Mouse (Mus musculus) cerebellum, postnatal 36 days (tissue): ENCODE results near the gene Rbfox2.

Experiments used
- DNase-seq, 2 experiments: peaks; one replicate each; pipeline ENCODE4 v3.0.0; 2021 to 2022; ENCODE audit warnings: mixed read lengths in 2 of 2

Rbfox2 gene

DNA sequence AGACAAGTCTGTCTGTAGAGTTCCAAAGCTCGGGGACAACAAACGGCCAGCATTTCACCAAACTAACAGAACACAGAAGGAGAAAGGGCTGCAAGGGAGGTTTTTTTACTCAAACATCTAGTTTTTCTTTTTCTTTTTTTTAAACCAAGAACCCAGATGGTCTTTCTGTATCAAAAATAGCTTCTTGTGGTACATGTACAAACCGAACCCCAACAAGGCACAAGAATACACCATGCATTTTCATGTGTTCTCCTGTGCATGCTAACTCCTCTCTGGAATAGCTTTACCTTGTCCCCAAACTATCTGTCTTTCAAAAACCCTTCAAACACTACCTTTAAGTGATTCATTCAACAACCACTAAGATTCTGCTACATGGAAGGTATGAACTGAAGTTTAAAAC lies 38.4 kb downstream of the Rbfox2 start:
- no peak for DNase-seq

DNA sequence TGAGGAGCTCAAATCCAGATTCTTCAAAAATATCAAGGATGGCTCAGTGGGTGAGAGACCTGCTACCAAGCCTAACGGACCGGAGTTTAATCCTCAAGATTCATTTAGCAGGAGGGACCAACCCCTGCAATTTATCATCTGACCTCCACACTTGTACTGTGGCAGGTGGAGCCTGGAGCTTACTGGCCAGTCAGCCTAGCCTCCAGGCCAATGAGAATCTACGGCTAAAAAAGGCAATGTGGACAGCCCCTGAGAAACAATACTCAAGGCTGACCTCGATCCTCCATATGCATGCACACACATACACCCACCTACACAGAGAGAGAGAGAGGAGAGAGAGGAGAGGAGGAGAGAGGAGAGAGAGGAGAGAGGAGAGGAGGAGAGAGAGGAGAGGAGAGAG lies 41.5 kb downstream of the Rbfox2 start:
- DNase-seq, result no peak

DNA sequence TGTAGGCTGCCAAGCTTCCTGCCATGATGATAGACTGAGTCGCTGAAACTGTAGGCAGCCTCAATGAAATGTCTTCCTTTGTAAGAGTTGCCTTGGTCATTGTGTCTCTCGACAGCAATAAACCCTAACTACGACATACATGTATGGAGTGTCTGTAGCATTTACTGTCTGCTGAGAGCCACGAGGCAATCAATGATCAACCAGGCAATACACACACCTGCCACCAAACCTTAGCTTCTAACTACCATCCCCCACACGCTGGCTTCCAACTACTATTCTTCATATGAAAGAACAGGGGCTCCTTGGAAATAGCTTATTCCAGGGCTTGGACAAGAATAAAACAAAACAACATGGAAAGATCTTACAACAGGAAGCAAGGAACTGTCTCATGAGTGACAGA lies 42.5 kb downstream of the Rbfox2 start:
- no peak for DNase-seq

DNA sequence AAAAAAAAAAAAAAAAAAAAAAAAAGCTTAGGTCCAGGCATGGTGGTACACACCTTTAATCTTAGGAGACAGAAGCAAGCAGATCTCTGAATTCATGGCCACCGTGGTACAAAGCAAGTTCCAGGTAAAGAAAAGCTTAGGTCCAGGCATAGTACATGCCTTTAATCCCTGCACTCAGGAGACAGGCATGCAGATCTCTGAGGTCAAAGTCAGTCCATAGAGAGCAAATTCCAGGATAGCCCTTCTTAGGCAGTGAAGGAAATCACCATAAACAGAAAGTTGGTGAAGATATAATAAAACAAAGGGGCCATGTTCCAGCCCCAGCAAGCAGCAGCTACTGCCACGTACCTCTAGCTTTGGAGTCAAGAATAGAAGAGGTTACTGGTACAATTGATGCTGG lies 44.0 kb downstream of the Rbfox2 start:
- DNase-seq, result no peak

DNA sequence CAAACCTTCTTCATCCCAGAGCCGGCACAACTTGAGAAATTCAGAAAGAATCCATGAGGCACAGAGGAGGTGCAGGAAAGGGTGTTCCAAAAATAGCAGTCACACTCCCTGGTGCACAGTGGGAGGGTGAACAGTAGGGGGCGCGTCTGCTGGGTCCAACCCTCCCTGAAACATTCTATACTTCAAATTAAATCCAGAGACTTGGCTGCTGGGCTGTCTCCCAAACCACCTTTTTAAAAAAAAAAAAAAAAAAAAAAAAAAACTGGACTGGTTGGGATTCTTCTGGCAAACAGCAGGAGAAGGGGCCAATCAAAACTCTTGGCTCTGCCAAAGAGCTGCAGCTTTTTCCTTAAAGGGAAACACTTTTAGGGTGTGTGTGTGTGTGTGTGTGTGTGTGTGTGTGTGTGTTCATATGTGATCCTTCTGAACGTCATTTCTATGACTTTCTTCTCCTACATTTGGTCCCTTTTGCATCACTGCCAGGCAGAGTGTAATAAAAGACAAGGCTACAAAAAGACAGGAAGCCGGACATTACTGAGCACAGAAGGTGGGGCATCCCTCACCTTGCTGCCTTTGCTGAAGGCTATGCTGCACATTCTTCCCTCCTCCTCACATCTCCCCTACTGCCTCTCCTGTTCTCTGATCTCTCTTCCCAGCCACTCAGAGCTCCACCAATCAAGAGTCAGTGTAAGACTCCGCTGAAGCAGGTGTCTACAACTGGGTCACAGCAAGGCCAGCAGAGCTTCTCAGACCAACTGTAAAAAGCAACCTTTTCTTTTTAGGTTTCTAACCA lies 49.2 kb downstream of the Rbfox2 start:
- peak; percentile 74 to 76 for DNase-seq

DNA sequence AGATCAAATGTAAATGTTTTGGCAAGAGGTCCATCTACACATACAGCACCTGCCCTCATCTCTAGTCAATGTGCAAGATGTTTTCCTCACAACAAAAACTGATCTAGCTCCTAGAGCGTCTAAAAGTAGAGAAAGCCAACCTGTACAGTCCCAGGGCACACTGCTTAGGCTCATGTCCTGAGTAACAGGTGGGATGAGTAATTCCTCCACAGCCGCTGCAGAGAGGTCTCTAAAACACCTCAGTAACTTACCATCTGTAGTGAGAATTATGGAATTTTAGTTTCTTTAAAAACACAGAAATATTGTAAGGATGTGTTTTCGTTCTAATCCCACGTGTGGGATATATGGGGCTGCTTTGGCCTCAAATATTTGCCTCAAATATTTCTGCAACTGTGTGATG lies 50.0 kb downstream of the Rbfox2 start:
- no peak for DNase-seq

DNA sequence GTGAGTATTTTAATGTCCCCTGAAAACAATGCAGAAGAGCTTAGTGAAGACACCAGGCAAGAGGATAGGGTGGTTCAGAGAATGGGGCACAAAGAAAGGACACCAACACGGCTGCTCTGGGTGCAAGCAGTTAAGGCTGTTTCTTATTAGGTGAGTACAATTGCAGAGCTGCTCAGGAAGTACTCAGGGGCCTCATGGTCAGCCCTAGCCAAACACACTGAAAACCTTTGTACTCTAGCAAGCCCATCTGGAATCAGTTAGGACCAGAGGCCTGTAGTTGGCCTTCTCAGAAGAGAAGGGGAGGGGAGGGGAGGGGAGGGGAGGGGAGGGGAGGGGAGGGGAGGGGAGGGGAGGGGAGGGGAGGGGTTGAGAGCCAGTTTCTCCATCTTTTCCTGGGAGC lies 52.2 kb downstream of the Rbfox2 start:
- DNase-seq, result no peak

DNA sequence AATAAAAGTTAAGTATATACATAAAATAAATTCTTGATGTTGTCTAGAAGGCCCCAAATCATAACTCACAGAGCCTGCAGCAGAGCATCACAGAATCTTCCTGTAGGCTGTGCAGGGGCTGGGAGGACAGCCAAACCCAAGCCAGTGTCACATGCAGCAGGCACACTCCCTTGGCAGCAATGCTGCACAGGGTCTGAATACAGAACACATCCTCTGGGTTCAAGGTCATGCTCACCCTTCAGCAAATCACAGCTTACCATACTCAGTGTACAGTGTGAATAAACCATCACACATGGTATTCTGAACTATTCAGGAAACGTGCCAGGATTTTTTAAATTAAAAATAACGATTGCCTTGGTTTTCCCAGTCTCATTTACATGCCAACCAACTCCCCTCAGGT lies 52.7 kb downstream of the Rbfox2 start:
- peak in 1 of 2 experiments; percentile 48 for DNase-seq

DNA sequence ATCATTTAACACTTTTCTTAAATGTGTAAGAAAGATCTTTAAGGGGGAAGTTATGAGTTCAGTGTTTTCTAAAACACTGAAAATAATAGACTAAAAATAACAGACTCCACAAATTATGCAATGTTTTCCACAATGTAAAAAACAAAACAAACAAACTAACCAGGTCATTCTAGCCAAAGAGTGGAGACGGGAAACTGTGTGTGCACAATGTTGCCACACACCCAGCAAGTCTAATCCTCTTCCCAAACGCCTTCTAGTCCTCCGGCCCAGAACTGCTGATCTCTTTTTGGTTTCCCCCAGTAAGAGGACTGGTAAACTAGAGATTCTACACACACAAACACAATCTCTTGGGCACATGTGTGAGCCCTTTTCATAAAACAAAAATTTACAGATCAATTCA lies 55.1 kb downstream of the Rbfox2 start:
- no peak for DNase-seq

DNA sequence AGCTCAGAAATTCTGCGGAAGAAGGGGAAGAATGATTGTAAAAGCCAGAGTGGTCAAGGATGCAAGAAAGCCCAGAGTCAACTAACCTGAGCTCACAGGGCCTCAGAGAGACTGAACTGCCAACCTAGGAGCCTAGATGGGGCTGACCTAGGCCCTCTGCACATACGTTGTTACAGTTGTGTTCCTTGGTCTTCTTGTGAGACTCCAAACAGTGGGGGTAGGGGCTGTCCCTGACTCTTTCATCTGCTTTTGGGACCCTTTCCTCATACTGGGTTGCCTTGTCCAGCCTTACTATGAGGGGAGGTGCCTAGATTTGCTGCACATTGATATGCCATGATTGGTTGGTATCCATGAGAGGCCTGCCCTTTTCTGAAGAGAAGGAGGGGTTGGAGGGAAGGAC lies 56.0 kb downstream of the Rbfox2 start:
- no peak for DNase-seq

DNA sequence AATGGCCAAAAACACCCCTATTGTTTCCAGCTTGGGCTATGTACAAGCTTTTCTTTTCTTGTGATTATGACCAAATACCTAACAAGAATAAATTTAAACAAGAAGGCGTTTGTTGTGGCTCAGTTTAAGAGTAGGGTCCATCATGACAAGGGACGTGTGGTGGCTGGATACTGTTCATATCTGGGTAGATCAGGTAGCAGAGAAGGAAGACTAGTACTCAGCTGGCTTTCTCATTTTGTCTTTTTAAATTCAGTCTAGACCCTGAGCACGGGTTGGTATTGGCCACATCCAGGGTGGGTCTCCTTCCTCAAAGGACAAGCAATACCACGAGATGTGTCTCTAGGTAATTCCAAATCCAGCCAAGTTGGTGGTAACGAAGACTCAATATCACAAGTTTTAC lies 57.4 kb downstream of the Rbfox2 start:
- no peak for DNase-seq

DNA sequence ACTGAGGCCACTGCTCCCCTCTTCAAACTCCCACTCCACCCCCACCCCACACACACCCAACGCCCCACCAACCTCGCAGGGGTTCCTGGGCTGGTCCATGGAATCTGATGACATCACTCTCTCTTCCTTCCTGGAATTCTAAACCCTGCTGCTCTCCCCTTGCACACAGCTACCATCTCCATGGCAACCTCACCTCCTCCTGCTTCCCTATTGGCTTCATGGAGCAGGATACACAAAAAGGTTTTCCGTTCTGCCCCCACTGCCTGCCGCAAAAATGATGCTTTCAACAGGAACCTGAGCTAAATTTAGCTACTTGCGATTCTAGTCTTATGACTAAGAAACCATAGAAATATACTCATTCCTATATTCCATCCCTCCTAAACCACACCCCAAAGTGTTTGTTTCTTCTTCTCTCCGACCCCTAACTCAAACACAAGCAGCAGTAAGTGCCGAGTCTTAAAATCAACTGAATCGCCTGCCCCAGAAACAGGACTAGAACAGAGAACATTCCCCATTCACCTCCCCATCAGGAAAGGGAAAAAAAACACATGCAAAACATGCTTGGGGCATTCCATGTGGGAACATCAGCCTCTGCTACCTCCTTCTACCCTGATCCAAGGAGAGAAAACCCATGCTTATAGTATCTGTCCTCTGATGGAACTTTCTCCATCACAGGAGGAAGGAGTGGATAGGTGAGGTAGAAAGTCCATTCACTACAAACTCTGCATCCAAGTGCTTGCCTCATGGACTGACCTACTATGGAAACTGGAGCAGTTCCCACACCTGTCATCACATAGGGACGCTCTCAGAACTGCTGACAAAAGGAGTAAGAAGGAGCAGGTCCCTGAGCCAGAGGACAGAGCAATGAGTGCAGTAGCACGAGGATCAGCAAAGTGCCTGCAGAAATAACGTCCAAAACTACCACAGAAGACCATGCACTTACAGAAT lies 61.1 kb downstream of the Rbfox2 start:
- peak; percentile 79 to 80 for DNase-seq

DNA sequence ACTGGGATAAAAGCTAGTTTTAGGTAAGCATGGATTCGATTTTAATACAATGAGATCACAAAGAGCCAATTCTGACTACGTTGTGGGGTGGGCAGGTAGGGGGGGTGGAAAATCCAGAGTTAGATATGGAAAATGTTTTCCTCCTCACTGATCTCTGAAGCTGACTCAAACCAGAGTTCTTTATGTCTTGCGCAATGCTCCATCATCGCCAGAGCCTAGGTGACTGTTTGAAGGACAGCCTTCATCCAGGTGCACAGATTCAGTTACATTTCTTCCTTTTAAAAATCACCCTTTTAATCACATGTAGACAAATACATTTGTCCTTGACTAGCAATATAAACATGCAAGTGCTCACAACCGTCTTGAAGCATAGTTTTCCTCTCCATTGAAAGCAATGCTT lies 62.2 kb downstream of the Rbfox2 start:
- DNase-seq, result peak in 1 of 2 experiments; percentile 41

DNA sequence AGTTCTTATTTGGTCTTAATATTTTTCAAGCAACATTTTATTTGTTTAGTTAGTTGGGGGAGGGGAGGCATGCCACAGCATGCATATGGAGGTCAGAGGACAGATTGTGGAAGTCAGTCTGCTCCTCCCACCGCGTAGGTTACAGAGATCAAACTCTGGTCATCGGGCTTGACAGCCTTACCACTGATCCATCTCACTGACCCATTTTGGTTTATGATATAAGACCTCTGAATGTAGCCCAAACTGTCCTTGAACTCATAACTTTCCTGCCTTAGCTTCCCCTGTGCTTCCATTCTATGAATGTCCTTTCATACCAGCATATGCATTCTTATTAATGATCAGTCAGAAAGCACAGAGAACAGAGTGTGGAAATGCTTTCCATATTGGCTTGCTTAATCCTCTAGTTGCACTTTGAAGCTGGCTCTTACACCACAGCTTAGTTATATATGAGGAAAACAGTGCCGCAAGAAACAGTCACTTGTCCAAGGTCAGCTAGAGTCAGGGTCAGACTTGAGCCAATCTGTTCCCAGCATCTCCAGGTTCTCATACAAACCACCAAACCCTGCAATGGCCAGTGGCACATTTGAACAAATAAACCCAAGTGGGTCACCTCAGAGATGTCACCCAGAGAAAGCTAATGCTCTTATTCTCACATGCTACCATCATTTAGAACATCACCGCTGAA lies 62.8 kb downstream of the Rbfox2 start:
- peak in 1 of 2 experiments; percentile 48 for DNase-seq

DNA sequence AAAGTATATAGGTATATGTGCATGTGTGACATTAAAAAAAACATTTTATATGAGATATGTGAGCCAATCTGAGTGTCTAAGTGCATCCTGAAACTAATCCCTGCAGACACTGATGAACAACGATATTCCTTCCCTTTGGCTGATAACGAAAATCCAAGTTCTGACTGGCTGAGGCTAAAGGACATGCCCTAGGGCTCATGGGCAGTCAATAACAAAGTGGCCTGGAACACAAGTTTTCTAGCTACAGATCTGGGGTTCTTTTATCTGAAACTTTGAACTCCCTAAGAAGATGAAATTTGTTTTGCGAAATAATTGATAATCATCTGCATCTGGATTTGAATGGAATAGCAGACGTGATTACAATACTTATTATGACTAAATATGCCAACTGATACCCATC lies 66.2 kb downstream of the Rbfox2 start:
- no peak for DNase-seq

DNA sequence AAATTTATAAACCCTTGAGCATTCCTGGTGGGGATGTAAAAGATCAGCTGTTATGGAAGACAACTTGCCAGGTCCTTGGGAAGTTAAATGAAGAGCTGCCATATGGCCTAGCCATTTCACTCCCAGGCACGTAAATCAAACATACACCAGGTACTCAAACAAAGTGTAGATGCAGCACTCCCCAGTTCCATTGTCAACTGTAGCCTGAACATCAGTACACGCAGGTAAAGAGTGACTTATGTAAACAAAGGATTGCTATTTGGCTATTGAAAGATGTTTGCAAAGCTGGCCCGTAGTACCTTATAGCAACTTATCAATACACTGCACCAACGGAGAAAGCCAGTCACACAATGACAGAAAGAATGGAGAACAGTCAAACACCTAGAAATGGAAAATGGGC lies 67.2 kb downstream of the Rbfox2 start:
- DNase-seq, result no peak

DNA sequence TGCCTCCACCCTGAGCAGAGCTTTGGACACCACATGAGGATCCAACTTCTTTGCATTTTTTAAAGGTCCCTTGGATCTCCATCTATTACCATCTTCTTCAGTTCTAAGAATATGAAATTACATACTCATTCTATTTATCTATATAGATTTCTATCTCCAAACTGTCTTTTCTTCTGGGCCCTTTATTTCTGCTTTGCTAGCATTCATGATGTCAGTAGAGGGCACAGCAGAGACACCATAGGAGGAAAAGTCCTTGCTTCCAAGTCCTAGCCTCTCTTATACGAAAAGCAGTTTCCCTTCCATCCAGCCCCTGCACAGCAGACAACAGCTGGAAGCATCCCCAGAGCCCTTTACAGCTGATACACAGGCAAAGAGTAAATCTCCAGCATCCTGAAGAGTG lies 69.1 kb downstream of the Rbfox2 start:
- no peak for DNase-seq

DNA sequence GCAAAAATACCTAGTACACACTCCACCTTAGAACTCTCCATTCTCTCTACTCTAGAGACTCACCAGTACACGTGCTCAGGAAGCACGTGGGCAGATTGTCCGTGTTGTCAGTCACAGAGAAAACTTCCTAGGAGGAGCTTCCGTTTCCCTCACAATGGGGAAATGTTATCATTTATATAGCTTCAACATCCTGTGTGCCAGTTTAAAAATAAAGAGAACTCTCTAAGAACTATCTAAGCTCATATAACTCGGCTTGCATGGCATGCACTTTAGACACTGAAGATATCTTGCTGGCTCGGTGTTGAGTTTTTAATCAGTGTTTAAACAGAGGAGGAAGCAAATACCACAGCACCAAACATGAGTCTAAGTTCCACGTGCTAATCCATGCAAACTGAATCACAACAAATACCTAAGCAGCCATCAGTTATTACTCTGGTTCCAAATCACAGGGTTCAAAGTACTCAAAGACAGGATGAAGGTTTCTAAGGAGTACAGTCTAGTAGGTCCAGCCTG lies 70.7 kb downstream of the Rbfox2 start:
- no peak for DNase-seq

DNA sequence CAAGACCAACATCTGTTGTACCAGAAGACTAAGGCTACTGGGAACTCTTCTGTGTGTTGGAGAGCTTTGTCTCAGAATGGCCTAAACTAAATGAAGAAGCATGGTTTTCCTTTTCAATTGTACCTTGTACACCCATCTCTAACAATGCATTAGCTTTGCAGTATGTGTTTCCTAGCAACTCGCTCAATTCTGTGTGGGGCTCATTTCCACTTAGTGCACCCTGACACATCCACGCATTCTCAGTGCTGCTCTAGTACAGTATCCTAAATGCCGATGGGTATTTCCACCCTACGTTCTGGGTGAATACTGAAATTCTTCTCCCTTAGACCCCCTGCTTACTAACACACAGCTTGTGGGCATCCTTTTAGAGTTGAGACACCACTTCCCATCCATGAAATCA lies 71.3 kb downstream of the Rbfox2 start:
- no peak for DNase-seq

DNA sequence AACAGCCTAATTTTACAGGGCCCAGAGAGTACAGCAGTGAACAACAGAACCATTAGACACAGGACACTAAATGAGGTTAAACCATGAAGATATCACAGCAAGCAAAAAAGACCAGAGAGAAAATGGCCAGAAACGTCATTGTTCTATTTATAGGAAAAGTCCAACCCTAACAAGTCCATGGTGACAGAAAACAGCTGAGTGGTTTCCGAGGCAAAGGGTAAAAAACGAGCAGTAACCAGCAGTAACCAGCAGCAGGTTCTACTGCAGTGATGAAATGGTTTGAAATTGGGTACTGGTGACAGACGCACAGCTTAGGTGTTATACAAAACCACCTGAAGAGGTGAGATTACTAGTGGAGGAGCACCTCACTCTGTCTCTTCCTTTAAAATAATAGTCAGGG lies 72.5 kb downstream of the Rbfox2 start:
- no peak for DNase-seq

DNA sequence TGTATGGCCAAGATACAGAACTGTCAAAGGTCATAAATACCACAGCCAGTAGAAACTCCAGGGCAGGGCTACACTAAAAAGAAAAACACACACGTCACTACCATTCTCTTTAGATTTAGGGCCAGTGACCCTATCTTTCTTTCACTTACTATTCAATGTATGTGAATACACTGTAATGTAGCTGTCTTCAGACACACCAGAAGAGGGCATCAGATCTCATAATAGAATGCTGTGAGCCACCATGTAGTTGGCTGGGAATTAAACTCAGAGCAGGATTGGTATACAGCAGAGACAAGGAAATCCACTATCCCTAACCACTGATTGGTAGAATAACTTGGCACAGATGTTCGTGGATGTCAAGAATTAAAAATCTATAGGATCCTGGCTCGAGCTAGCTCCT lies 76.7 kb downstream of the Rbfox2 start:
- no peak for DNase-seq

DNA sequence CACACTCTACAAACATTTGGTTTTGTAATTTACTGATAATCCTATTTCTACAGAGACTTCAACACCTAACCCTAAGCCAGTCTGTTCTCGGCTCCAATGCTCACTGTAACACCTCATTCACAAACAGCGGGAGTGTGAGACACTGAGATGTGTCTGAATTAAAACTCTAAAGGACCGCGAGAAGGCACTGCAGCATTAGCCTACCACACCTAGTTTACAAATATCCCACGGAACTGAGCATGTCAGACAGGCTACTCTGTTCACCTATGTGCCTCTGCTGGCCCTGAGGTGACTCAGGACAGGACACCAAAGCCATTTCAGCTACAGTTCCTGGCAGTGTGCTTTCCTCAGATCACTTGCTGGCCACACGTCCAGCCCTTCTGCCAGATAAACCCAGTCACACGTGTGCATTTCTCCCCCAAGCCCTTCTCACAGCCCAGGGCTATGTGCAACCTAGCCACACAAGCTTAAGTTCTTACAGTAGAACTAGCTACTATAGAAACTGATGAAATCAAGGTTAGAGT lies 79.9 kb downstream of the Rbfox2 start:
- DNase-seq, result peak in 1 of 2 experiments; percentile 38

DNA sequence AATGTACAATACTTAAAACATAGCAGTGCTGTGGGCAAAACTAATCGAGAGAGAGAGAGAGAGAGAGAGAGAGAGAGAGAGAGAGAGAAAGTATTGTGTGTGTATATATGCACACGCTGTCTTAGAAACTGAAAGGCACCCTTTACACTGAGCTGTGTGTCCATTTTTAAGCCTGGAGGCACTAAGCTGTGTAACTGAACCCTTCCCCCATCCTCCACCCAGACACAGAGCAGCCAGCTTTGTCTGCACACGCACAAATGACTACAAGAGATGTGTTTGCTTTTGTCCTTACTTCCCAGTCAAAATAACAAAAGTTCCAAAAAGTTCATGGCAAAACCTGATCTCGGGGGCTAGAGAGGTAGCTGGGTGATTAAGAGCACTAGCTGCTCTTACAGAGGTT lies 80.9 kb downstream of the Rbfox2 start:
- DNase-seq, result no peak
